Mouse (Mus musculus) kidney, postnatal 14 days (tissue): ENCODE data around the gene Slc25a22.
"Not testable (repeated sequence)": the region's sequence is repeated elsewhere in the genome, so short reads cannot be mapped to it uniquely, and the experiment has no call there.

Experiments used
- DNase-seq: peaks from one replicate; pipeline ENCODE4 v3.0.0; 2022; ENCODE audit warnings: mixed read lengths

The Slc25a22 gene

GRCm38 (mm10) chr7:141456739-141457138, 19.0 kb upstream of the Slc25a22 start:
- peak; percentile 4 for DNase-seq

GRCm38 (mm10) chr7:141455610-141456314, 18.1 kb upstream of the Slc25a22 start:
- DNase-seq = peak; percentile 89

GRCm38 (mm10) chr7:141454967-141455551, 17.4 kb upstream of the Slc25a22 start, which contains the start of gene Pnpla2:
TSS of gene Pnpla2 (plus strand) at chr7:141455198.
- peak; percentile 97 for DNase-seq

- no peak for DNase-seq
Observed at GRCm38 (mm10) chr7:141453636-141454035, 15.9 kb upstream of the Slc25a22 start.

- DNase-seq = no peak
Observed at GRCm38 (mm10) chr7:141451928-141452327, 14.2 kb upstream of the Slc25a22 start.

GRCm38 (mm10) chr7:141447110-141447991, 9.7 kb upstream of the Slc25a22 start, which contains the start of gene Rplp2:
TSS of gene Rplp2 (plus strand) at chr7:141447370.
- peak; percentile 95 for DNase-seq

GRCm38 (mm10) chr7:141446374-141446773, 8.7 kb upstream of the Slc25a22 start:
- not testable (repeated sequence) for DNase-seq

GRCm38 (mm10) chr7:141443828-141444237, 6.1 kb upstream of the Slc25a22 start, which contains the start of gene Pidd1:
TSS of gene Pidd1 (minus strand) at chr7:141444025.
- DNase-seq = peak; percentile 85

GRCm38 (mm10) chr7:141443081-141443821, 5.6 kb upstream of the Slc25a22 start:
- no peak for DNase-seq

GRCm38 (mm10) chr7:141442199-141442598, 4.5 kb upstream of the Slc25a22 start:
- no peak for DNase-seq

GRCm38 (mm10) chr7:141441460-141441859, 3.8 kb upstream of the Slc25a22 start:
- no peak for DNase-seq

- DNase-seq = peak; percentile 78
Observed at GRCm38 (mm10) chr7:141440613-141441012, 2.9 kb upstream of the Slc25a22 start.

- DNase-seq = no peak
Observed at GRCm38 (mm10) chr7:141439811-141440210, 2.1 kb upstream of the Slc25a22 start.

- DNase-seq = no peak
Observed at GRCm38 (mm10) chr7:141439140-141439679, 1.5 kb upstream of the Slc25a22 start.

GRCm38 (mm10) chr7:141438201-141438968, 693 bp upstream of the Slc25a22 start:
- no peak for DNase-seq

- DNase-seq = no peak
Observed at GRCm38 (mm10) chr7:141436523-141436892, 1.2 kb downstream of the Slc25a22 start.

GRCm38 (mm10) chr7:141435856-141436522, 1.7 kb downstream of the Slc25a22 start:
- no peak for DNase-seq

GRCm38 (mm10) chr7:141435129-141435855, 2.4 kb downstream of the Slc25a22 start:
- peak; percentile 72 for DNase-seq

- DNase-seq = peak; percentile 54
Observed at GRCm38 (mm10) chr7:141434464-141434863, 3.2 kb downstream of the Slc25a22 start.
